Comparison of ENCODE assay signal across 8 mouse cellular contexts in the genomic region with DNA sequence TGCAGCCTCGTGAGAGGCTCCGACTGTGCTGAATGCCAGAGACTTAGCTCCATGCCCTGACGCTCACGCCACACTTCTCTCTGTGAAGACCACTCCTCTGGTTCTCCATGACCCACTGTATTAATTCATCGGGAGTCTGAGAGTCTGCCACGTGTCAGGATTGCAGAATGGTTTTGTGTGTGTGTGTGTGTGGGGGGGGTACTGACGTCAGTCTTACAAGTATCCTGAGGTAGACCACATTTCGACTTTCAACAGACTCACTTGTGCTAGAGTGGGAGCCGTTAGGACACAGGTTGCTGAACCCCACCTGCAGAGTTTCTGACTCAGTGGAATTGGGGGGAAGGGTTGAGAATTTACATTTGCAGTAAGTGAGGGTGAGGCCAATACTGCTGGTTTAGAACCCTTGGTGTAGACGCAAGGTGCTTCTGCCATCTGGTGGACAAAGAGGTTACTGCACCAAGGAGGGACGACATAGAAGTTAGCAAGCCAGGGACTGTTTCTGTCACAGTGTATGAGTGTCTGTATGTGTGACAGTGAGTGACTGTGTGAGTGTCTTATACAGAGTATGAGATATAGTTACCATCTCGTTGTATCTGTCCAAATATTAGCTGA. TPM values are rescaled to one million over a fixed set of nuclear protein-coding genes. Genes with fewer than 3 reads are reported as not detected.
DNase-seq lines count a peak whose midpoint lies in the region; ATAC-seq lines count a peak whose summit lies in the region.

No protein-coding gene starts in this region.

- peak; percentile 93 for DNase-seq in heart, adult 11 months
- no peak for DNase-seq in heart, postnatal 25 days (ENCODE audit: low spot score)
- DNase-seq in cerebellum, postnatal 25 days = peak; percentile 77 to 87
- DNase-seq in frontal cortex, postnatal 36 days (ENCODE audit: low spot score in 2 of 2) = peak; percentile 87 to 93
- DNase-seq in left cerebral cortex, postnatal 14 days (ENCODE audit: low spot score in 2 of 2) = peak; percentile 91 to 93
- peak; percentile 97 for DNase-seq in midbrain, embryonic 11.5 days (ENCODE audit: low spot score, missing footprints)
- peak; percentile 40 for DNase-seq in spleen, adult 12 weeks (ENCODE audit: low spot score)

- H3K27me3 ChIP-seq in midbrain, embryonic 11.5 days (ENCODE audit: control insufficient read depth, insufficient read depth, low read length) = no peaks in the 10 kb centered on the region

- intact Hi-C loops in heart, postnatal 25 days (cut with DNase I) = no loop called here
- intact Hi-C loops in left cerebral cortex, postnatal 14 days (cut with DNase I) = no loop called here

- no peaks in the 10 kb centered on the region for H3K9me3 ChIP-seq in midbrain, embryonic 11.5 days (ENCODE audit: control insufficient read depth, low read length)

- H3K4me2 ChIP-seq in midbrain, embryonic 11.5 days = no peak overlapping the region

- H3K27ac ChIP-seq in midbrain, embryonic 11.5 days (ENCODE audit: low read depth, low read length) = no peak overlapping the region

- ATAC-seq in inflammation-experienced regulatory T-cells, adult 6 months = peak; percentile 72
- ATAC-seq in midbrain, embryonic 11.5 days (ENCODE audit: low FRiP score) = peak; percentile 61

- H3K36me3 ChIP-seq in midbrain, embryonic 11.5 days (ENCODE audit: control insufficient read depth, insufficient read depth, low read length) = no peaks in the 10 kb centered on the region

- 49% methylated on average over 12 of the region's 12 CpGs for WGBS in midbrain, embryonic 11.5 days

- H3K9ac ChIP-seq in midbrain, embryonic 11.5 days (ENCODE audit: low read length) = no peak overlapping the region

- H3K4me3 ChIP-seq in midbrain, embryonic 11.5 days (ENCODE audit: low read depth, low read length) = no peak overlapping the region

- H3K4me1 ChIP-seq in midbrain, embryonic 11.5 days (ENCODE audit: control insufficient read depth, insufficient read depth, low read length) = no peaks in the 10 kb centered on the region

RNA-seq across cellular contexts. Expression of gene Lrguk, which starts 11.5 kb away (rescaled TPM):
- total RNA-seq in heart, postnatal 25 days (2021) = under 1 TPM in 1 of 2 experiments, not detected in 1; 0.13 TPM
- polyA plus RNA-seq in inflammation-experienced regulatory T-cells, adult 6 months (2017; shearing (Covaris generic)) = not detected
- 1 to 10 TPM; 3.2 to 3.3 TPM for total RNA-seq in left cerebral cortex, postnatal 14 days (2021)
- 0.78 and 1.7 TPM in 2 replicates for polyA plus RNA-seq in midbrain, embryonic 11.5 days (2014; fragmentation: Nextera tagmentation; extraction: Ambion mirVana)
